Mouse (Mus musculus) heart, postnatal 0 days (tissue): Measurements from ENCODE around the gene Usp13.

Experiments
- CTCF ChIP-seq: IDR thresholded peaks from 2 replicates; pipeline ENCODE4 v1.5.1; 2016; ENCODE audit warnings: antibody characterized with exemption, control low read depth, low read depth
- EP300 ChIP-seq: IDR thresholded peaks from 2 replicates; pipeline ENCODE4 v1.6.1; 2016; ENCODE audit warnings: antibody characterized with exemption, low read depth

DNA sequence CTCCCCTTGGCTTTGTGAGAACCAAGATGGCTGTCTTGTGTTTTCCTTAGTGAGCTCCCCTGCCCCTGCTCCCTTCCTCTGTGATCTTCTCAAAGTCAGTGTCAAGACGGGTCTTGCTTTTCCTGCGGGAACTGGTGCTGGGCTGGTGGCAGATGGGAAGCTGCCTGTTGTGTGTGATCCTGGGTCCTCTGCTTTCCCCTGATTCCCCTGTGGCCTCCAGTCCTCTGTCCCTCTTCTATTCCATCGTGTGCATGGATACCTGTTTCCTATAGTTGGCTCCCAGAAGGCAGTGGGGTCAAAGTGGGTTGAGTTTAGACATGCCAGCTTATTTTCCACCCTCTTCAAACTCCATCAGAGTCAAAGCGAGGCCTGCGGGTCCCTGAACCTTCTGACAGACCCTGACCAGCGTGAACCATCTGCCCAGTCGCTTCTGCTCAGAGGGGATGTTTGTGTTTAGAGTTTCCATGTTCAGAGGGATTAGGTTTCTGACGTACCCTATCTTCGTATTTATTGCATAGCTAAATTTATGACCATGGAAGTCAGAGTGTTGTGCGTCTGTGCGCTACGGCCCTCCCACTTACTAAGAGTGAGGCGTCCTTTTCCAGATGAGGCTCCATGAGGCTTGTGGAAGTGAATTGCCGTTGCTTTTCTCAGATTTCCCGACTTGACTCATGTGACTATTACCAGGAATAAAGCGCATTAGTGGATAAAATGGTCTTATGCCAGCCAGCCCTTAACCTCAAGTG lies 39.2 kb downstream of the Usp13 start:
- TF ChIP-seq CTCF = no peak
- TF ChIP-seq EP300 = no peak
